Mouse (Mus musculus): Measurements from ENCODE around the gene Adat2. TPM values are rescaled to one million over a fixed set of nuclear protein-coding genes. Genes with fewer than 3 reads are reported as not detected.

The Adat2 gene
- polyA plus RNA-seq, 1 experiment from 2014 or later, result 4.7 TPM

- ATAC-seq (replicated peaks; ENCODE audit: insufficient number of reproducible peaks, low FRiP score, low TSS enrichment, low read depth) (no peak), DNase-seq (ENCODE audit: low spot score) (no peak)
- Histone ChIP-seq H3K36me3 (replicated peaks; ENCODE audit: control insufficient read depth, insufficient read depth, low read depth, low read length) (no peaks in the 10 kb centered on the region), H3K27ac (replicated peaks; ENCODE audit: low read depth, low read length) (no peak overlapping the region), H3K9ac (replicated peaks; ENCODE audit: low read length) (no peak overlapping the region), H3K4me2 (ENCODE audit: low read depth, low read length) (no peak overlapping the region), H3K9me3 (replicated peaks; ENCODE audit: control insufficient read depth, low read length) (no peaks in the 10 kb centered on the region), H3K4me3 (ENCODE audit: low read depth, low read length) (no peak overlapping the region), H3K27me3 (ENCODE audit: control insufficient read depth, insufficient read depth, low read length) (no peaks in the 10 kb centered on the region), H3K4me1 (ENCODE audit: control insufficient read depth, insufficient read depth, low read length) (no peaks in the 10 kb centered on the region)
- WGBS, result 64% methylated on average over 10 of the region's 10 CpGs
Observed at GRCm38 (mm10) chr10:13572003-13572402, 19.3 kb downstream of the Adat2 start.

DNA sequence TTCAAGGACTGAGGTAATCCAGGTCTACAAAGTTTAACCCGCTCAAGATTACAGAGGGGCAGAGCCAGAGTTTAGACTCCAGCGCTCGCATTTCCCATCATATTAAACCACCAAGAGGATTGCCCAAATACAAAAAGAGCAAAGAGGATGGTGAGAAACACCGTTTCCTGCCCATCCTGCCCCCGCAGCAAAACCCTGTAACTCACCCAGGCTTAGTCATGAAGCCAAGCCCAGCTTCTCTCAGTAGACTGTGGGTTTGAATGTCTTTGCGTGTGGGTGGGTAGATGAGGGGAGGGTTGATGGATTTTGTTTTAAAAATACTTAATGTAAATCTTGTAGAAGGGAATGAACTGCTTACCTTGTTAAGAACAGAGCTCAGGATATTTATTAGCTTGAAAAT lies 19.7 kb downstream of the Adat2 start:
- Histone ChIP-seq H3K27ac (replicated peaks; ENCODE audit: low read depth, low read length) (no peak overlapping the region), H3K9me3 (replicated peaks; ENCODE audit: control insufficient read depth, low read length) (no peaks in the 10 kb centered on the region), H3K27me3 (ENCODE audit: control insufficient read depth, insufficient read depth, low read length) (no peaks in the 10 kb centered on the region), H3K4me3 (ENCODE audit: low read depth, low read length) (no peak overlapping the region), H3K36me3 (replicated peaks; ENCODE audit: control insufficient read depth, insufficient read depth, low read depth, low read length) (no peaks in the 10 kb centered on the region), H3K9ac (replicated peaks; ENCODE audit: low read length) (no peak overlapping the region), H3K4me2 (ENCODE audit: low read depth, low read length) (no peak overlapping the region), H3K4me1 (ENCODE audit: control insufficient read depth, insufficient read depth, low read length) (no peaks in the 10 kb centered on the region)
- DNase-seq (ENCODE audit: low spot score), result no peak
- no peak for ATAC-seq (replicated peaks; ENCODE audit: insufficient number of reproducible peaks, low FRiP score, low TSS enrichment, low read depth)
- 86% methylated on average over 6 of the region's 6 CpGs for WGBS

DNA sequence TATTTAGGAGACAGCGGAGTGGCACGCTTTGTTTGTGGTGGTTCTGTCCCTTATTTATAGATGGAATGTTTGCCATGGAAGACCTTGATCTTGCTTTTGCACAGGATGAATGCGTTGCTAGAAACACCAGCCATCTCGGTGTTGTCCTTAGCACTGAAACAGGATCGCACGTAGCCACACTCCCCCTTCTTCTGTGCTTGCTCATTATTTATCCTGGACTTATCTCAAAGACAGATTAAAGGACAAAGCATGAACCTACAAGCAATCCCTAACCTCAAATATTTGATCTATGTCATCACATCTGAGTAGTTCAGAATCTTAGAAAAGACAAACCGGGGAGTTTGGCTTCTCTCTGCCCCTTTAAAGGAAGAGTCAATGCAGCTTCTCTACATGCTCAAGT lies 24.4 kb downstream of the Adat2 start:
- 79% methylated on average over 7 of the region's 7 CpGs for WGBS
- no peaks in the 10 kb centered on the region for H3K27me3 ChIP-seq (ENCODE audit: control insufficient read depth, insufficient read depth, low read length)
- no peak overlapping the region for H3K4me3 ChIP-seq (ENCODE audit: low read depth, low read length)
- no peak overlapping the region for H3K4me2 ChIP-seq (ENCODE audit: low read depth, low read length)
- no peaks in the 10 kb centered on the region for H3K36me3 ChIP-seq (replicated peaks; ENCODE audit: control insufficient read depth, insufficient read depth, low read depth, low read length)
- H3K9me3 ChIP-seq (replicated peaks; ENCODE audit: control insufficient read depth, low read length), result no peaks in the 10 kb centered on the region
- ATAC-seq (replicated peaks; ENCODE audit: insufficient number of reproducible peaks, low FRiP score, low TSS enrichment, low read depth), result no peak
- no peaks in the 10 kb centered on the region for H3K4me1 ChIP-seq (ENCODE audit: control insufficient read depth, insufficient read depth, low read length)
- H3K9ac ChIP-seq (replicated peaks; ENCODE audit: low read length), result no peak overlapping the region
- no peak for DNase-seq (ENCODE audit: low spot score)
- no peak overlapping the region for H3K27ac ChIP-seq (replicated peaks; ENCODE audit: low read depth, low read length)

DNA sequence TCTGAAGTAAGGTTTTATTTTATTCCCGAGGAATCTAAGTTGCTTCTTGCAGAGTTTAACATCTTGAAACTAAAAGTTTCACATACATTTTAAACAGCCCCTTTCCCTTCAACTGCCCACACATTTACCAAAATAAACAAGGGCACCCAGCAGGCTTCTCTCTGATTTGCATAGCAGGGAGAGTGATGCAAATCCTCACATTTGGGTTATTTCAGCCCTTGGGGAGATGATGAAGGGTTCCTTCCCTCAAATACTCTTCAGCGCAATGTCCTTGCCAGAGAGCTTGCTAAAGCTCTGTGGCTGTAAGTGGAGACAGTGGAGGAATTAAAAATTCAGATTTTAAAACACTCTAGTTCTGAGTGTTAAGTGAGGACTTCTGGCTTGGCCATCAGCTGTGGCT lies 35.2 kb downstream of the Adat2 start:
- H3K4me1 ChIP-seq (ENCODE audit: control insufficient read depth, insufficient read depth, low read length), result no peaks in the 10 kb centered on the region
- DNase-seq (ENCODE audit: low spot score), result no peak
- no peak for ATAC-seq (replicated peaks; ENCODE audit: insufficient number of reproducible peaks, low FRiP score, low TSS enrichment, low read depth)
- no peak overlapping the region for H3K27ac ChIP-seq (replicated peaks; ENCODE audit: low read depth, low read length)
- H3K27me3 ChIP-seq (ENCODE audit: control insufficient read depth, insufficient read depth, low read length), result no peaks in the 10 kb centered on the region
- H3K36me3 ChIP-seq (replicated peaks; ENCODE audit: control insufficient read depth, insufficient read depth, low read depth, low read length), result no peaks in the 10 kb centered on the region
- H3K4me2 ChIP-seq (ENCODE audit: low read depth, low read length), result no peak overlapping the region
- H3K9me3 ChIP-seq (replicated peaks; ENCODE audit: control insufficient read depth, low read length), result no peaks in the 10 kb centered on the region
- H3K9ac ChIP-seq (replicated peaks; ENCODE audit: low read length), result no peak overlapping the region
- no peak overlapping the region for H3K4me3 ChIP-seq (ENCODE audit: low read depth, low read length)
- 74% methylated on average over 2 of the region's 2 CpGs for WGBS

- Histone ChIP-seq H3K4me2 (ENCODE audit: low read depth, low read length) (no peak overlapping the region), H3K4me3 (ENCODE audit: low read depth, low read length) (no peak overlapping the region), H3K27ac (replicated peaks; ENCODE audit: low read depth, low read length) (no peak overlapping the region), H3K27me3 (ENCODE audit: control insufficient read depth, insufficient read depth, low read length) (no peaks in the 10 kb centered on the region), H3K36me3 (replicated peaks; ENCODE audit: control insufficient read depth, insufficient read depth, low read depth, low read length) (no peaks in the 10 kb centered on the region), H3K4me1 (ENCODE audit: control insufficient read depth, insufficient read depth, low read length) (no peaks in the 10 kb centered on the region), H3K9ac (replicated peaks; ENCODE audit: low read length) (no peak overlapping the region), H3K9me3 (replicated peaks; ENCODE audit: control insufficient read depth, low read length) (no peaks in the 10 kb centered on the region)
- 91% methylated on average over 10 of the region's 10 CpGs for WGBS
- ATAC-seq (replicated peaks; ENCODE audit: insufficient number of reproducible peaks, low FRiP score, low TSS enrichment, low read depth) (no peak), DNase-seq (ENCODE audit: low spot score) (no peak)
Observed at GRCm38 (mm10) chr10:13592196-13592595, 39.5 kb downstream of the Adat2 start.

DNA sequence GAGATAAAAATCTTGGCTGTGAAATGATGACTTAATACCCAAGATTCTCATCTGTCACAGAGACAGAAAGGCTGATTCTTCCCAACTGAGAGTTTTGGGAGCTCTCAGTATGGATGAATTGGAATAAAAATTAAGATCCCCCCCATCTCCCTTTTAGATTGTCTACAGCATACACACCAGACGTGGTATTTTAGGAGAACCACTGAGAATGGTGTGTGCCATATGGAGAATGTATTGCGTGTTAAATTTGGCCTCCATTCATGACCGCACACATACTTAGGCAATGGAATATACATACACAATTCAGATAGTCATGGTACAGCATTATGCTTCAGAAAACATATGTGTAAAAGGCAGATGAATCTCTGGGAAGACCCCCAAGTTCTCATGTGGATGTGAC lies 40.8 kb downstream of the Adat2 start:
- H3K9me3 ChIP-seq (replicated peaks; ENCODE audit: control insufficient read depth, low read length), result no peaks in the 10 kb centered on the region
- no peak overlapping the region for H3K4me2 ChIP-seq (ENCODE audit: low read depth, low read length)
- H3K4me1 ChIP-seq (ENCODE audit: control insufficient read depth, insufficient read depth, low read length), result no peaks in the 10 kb centered on the region
- H3K27ac ChIP-seq (replicated peaks; ENCODE audit: low read depth, low read length), result no peak overlapping the region
- no peak overlapping the region for H3K4me3 ChIP-seq (ENCODE audit: low read depth, low read length)
- DNase-seq (ENCODE audit: low spot score) (no peak), ATAC-seq (replicated peaks; ENCODE audit: insufficient number of reproducible peaks, low FRiP score, low TSS enrichment, low read depth) (no peak)
- WGBS, result 82% methylated on average over 3 of the region's 3 CpGs
- no peak overlapping the region for H3K9ac ChIP-seq (replicated peaks; ENCODE audit: low read length)
- no peaks in the 10 kb centered on the region for H3K36me3 ChIP-seq (replicated peaks; ENCODE audit: control insufficient read depth, insufficient read depth, low read depth, low read length)
- H3K27me3 ChIP-seq (ENCODE audit: control insufficient read depth, insufficient read depth, low read length), result no peaks in the 10 kb centered on the region

DNA sequence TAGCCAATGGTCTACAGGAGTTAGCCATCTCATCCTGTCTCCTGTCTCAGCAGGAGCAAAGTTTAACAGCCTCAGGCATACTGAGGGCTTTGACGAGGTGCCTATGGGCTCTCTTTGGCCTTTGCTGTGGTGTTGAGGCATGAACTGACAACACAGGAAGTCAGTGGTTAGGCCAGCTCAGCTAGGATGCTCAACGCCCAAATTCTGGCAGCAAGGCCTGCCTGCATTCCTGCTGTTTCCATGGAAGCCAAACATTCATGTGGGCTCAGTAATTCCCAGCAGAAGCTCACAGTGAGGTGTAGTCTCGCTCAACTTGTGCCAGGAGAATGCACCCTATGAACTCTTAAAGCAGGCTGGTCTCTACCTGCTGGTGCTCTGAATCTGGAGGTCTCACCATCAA lies 43.4 kb downstream of the Adat2 start:
- no peak overlapping the region for H3K27ac ChIP-seq (replicated peaks; ENCODE audit: low read depth, low read length)
- H3K4me3 ChIP-seq (ENCODE audit: low read depth, low read length), result no peak overlapping the region
- WGBS, result 35% methylated on average over 3 of the region's 3 CpGs
- no peak overlapping the region for H3K4me2 ChIP-seq (ENCODE audit: low read depth, low read length)
- H3K36me3 ChIP-seq (replicated peaks; ENCODE audit: control insufficient read depth, insufficient read depth, low read depth, low read length), result no peaks in the 10 kb centered on the region
- DNase-seq (ENCODE audit: low spot score) (peak; percentile 3), ATAC-seq (replicated peaks; ENCODE audit: insufficient number of reproducible peaks, low FRiP score, low TSS enrichment, low read depth) (no peak)
- no peaks in the 10 kb centered on the region for H3K9me3 ChIP-seq (replicated peaks; ENCODE audit: control insufficient read depth, low read length)
- H3K4me1 ChIP-seq (ENCODE audit: control insufficient read depth, insufficient read depth, low read length), result no peaks in the 10 kb centered on the region
- no peaks in the 10 kb centered on the region for H3K27me3 ChIP-seq (ENCODE audit: control insufficient read depth, insufficient read depth, low read length)
- no peak overlapping the region for H3K9ac ChIP-seq (replicated peaks; ENCODE audit: low read length)

DNA sequence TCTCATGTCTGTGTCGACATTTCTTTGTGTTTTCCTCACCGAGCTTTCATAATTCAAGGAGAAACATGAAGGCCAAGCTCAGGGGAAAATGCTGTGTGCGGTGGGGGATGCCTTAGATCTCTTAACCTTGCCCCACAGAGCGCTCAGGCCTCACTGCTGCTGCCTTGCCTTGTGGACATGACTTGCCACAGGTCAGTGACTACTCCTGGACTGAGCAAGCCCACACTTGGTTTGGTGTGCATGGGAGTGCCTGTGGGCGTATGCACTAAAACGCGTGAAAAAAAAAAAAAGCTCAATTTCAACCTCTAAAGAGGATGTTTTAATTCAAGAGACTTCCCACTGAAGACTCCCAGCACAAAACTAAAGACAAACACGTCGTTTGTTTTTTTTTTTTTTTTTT lies 44.2 kb downstream of the Adat2 start:
- Histone ChIP-seq H3K27ac (replicated peaks; ENCODE audit: low read depth, low read length) (no peak overlapping the region), H3K9me3 (replicated peaks; ENCODE audit: control insufficient read depth, low read length) (no peaks in the 10 kb centered on the region), H3K36me3 (replicated peaks; ENCODE audit: control insufficient read depth, insufficient read depth, low read depth, low read length) (no peaks in the 10 kb centered on the region), H3K27me3 (ENCODE audit: control insufficient read depth, insufficient read depth, low read length) (no peaks in the 10 kb centered on the region), H3K4me3 (ENCODE audit: low read depth, low read length) (no peak overlapping the region), H3K9ac (replicated peaks; ENCODE audit: low read length) (no peak overlapping the region), H3K4me2 (ENCODE audit: low read depth, low read length) (no peak overlapping the region), H3K4me1 (ENCODE audit: control insufficient read depth, insufficient read depth, low read length) (no peaks in the 10 kb centered on the region)
- ATAC-seq (replicated peaks; ENCODE audit: insufficient number of reproducible peaks, low FRiP score, low TSS enrichment, low read depth), result no peak
- DNase-seq (ENCODE audit: low spot score), result no peak
- 84% methylated on average over 9 of the region's 9 CpGs for WGBS

GRCm38 (mm10) chr10:13597491-13597890 lies 44.8 kb downstream of the Adat2 start:
- DNase-seq (ENCODE audit: low spot score), result no peak
- no peak overlapping the region for H3K4me2 ChIP-seq (ENCODE audit: low read depth, low read length)
- no peak overlapping the region for H3K27ac ChIP-seq (replicated peaks; ENCODE audit: low read depth, low read length)
- WGBS, result 77% methylated on average over 8 of the region's 8 CpGs
- ATAC-seq (replicated peaks; ENCODE audit: insufficient number of reproducible peaks, low FRiP score, low TSS enrichment, low read depth), result no peak
- H3K36me3 ChIP-seq (replicated peaks; ENCODE audit: control insufficient read depth, insufficient read depth, low read depth, low read length), result no peaks in the 10 kb centered on the region
- no peaks in the 10 kb centered on the region for H3K4me1 ChIP-seq (ENCODE audit: control insufficient read depth, insufficient read depth, low read length)
- no peak overlapping the region for H3K9ac ChIP-seq (replicated peaks; ENCODE audit: low read length)
- H3K9me3 ChIP-seq (replicated peaks; ENCODE audit: control insufficient read depth, low read length), result no peaks in the 10 kb centered on the region
- no peak overlapping the region for H3K4me3 ChIP-seq (ENCODE audit: low read depth, low read length)
- H3K27me3 ChIP-seq (ENCODE audit: control insufficient read depth, insufficient read depth, low read length), result no peaks in the 10 kb centered on the region

Measured in embryonic facial prominence, embryonic 11.5 days (tissue).